Mouse (Mus musculus) adipose tissue, adult 10 weeks (tissue): ENCODE data around the gene Phka1. TPM values are rescaled to one million over a fixed set of nuclear protein-coding genes. Genes with fewer than 3 reads are reported as not detected.

Source experiments
- polyA plus RNA-seq: library from polyadenylated mRNA; stranded (reverse); fragments of 350-450 nt; fragmentation: Illumina TruSeq; extraction: RNeasy Lipid Tissue Mini Kit (QIAGEN cat#74804); gene quantifications from one replicate; pipeline ENCODE4 v1.2.3, GENCODE M21; 2014; ENCODE audit warnings: low read depth, low replicate concordance

The Phka1 gene
- 10.2 TPM for polyA plus RNA-seq

GRCm38 (mm10) chrX:102643823-102644572, at the start of gene Phka1:
Gene Phka1 (minus strand): TSS chrX:102644246.

GRCm38 (mm10) chrX:102686872-102687271, 42.8 kb upstream of the Phka1 start, which contains the start of gene Gm3880:
Gene Gm3880 (minus strand): TSS chrX:102686972.

GRCm38 (mm10) chrX:102504644-102505481, 139.2 kb downstream of the Phka1 start, which contains the start of gene Hdac8:
Gene Hdac8 (minus strand): TSS chrX:102505359.

Other genes with a start within 250 kb of the Phka1 start
- gene Hdac8, start 138.9 kb downstream of the Phka1 start, polyA plus RNA-seq = 7.4 TPM
- not detected for gene Gm3880, start 42.7 kb upstream of the Phka1 start, polyA plus RNA-seq
- 1.5 TPM for gene Gm9112, start 63.4 kb upstream of the Phka1 start, polyA plus RNA-seq
- 0.52 TPM for gene Dmrtc1b, start 63.6 kb upstream of the Phka1 start, polyA plus RNA-seq
- gene Dmrtc1c1, start 158.7 kb upstream of the Phka1 start, polyA plus RNA-seq = not detected
- not detected for gene Dmrtc1c2, start 210.4 kb upstream of the Phka1 start, polyA plus RNA-seq
- not detected for gene 1700031F05Rik, start 223.7 kb upstream of the Phka1 start, polyA plus RNA-seq